Mouse (Mus musculus) hindbrain, embryonic 13.5 days (tissue): ENCODE data around the gene Lzts2. TPM values are rescaled to one million over a fixed set of nuclear protein-coding genes. Genes with fewer than 3 reads are reported as not detected.

Source experiments
- ATAC-seq: fragments of 200-750 bp; cut with Nextera tagmentation; 2 replicates; pipeline ENCODE4 v1.8.0; 2017; ENCODE audit warnings: moderate TSS enrichment; ENCODE audit not compliant: low FRiP score
- H3K27ac ChIP-seq: fragments of 300-500 bp; sonication (generic); 2 replicates; pipeline ENCODE4 v1.5.1; 2015; ENCODE audit warnings: inconsistent platforms, mild to moderate bottlenecking, moderate library complexity
- H3K27me3 ChIP-seq: fragments of 300-500 bp; sonication (generic); 2 replicates; pipeline ENCODE4 v1.6.1; 2015; ENCODE audit warnings: mild to moderate bottlenecking, inconsistent platforms
- H3K36me3 ChIP-seq: fragments of 300-500 bp; sonication (generic); 2 replicates; pipeline ENCODE4 v1.6.1; 2015; ENCODE audit warnings: mild to moderate bottlenecking, inconsistent platforms
- H3K4me1 ChIP-seq: fragments of 300-500 bp; sonication (generic); replicated peaks from 2 replicates; pipeline ENCODE4 v1.6.1; 2015; ENCODE audit warnings: inconsistent platforms
- H3K4me2 ChIP-seq: fragments of 300-500 bp; sonication (generic); 2 replicates; pipeline ENCODE4 v1.6.1; 2015; ENCODE audit warnings: inconsistent platforms, mild to moderate bottlenecking, moderate library complexity
- H3K4me3 ChIP-seq: fragments of 300-500 bp; sonication (generic); 2 replicates; pipeline ENCODE4 v1.5.1; 2015; ENCODE audit warnings: mild to moderate bottlenecking, inconsistent platforms
- H3K9ac ChIP-seq: fragments of 300-500 bp; sonication (generic); 2 replicates; pipeline ENCODE4 v1.6.1; 2015; ENCODE audit warnings: mild to moderate bottlenecking, inconsistent platforms
- H3K9me3 ChIP-seq: fragments of 300-500 bp; sonication (generic); 2 replicates; pipeline ENCODE4 v1.6.1; 2016; ENCODE audit warnings: inconsistent platforms
- WGBS: fragments of 180-500 bp; shearing (Covaris S2); methylation state at CpG from one replicate; pipeline ENCODE4 v1.1.7; 2015; 5-methylcytosine and 5-hydroxymethylcytosine counted together
- polyA plus RNA-seq: library from polyadenylated mRNA; unstranded; fragments of >200 nt; fragmentation: Nextera tagmentation; extraction: Ambion mirVana; gene quantifications from 2 replicates; pipeline ENCODE4 v1.2.1, GENCODE M21; 2015

Gene Lzts2
- polyA plus RNA-seq, 1 experiment from 2014 or later, result 24.1 TPM

DNA sequence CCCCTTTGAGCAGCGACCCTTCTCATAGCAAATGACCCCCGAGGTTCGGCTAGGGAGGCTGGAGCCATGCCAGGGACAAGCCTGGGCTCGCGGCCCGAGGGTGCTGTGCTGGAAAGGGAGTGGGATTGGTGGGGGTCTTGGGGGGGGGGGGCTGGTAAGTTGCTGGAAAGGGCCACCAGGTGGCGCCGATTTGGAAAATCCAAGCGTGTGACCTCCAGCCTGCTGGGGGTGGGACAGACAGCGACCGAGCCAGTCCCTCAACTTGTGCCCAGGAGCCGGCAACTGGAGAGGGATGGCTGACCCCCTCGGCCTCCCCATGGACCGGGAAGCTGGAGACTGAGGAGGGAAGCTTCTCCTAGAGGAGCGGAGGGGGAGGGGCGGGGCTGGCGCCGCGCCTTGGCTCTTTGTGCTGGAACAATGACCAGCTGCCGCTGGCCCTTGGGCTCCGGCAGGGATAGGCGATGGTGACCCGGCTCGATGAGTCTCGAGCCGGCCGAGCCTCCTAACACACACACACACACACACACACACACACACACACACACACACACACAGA lies 3.1 kb downstream of the Lzts2 start:
- 2% methylated on average over 18 of the region's 27 CpGs for WGBS
- Histone ChIP-seq H3K9ac (peak overlapping the region; percentile 87), H3K27me3 (0 out of 2 replicates have a peak, but pooled peaks cover 2% of the 10 kb centered on the region), H3K9me3 (no peaks in the 10 kb centered on the region), H3K36me3 (0 out of 2 replicates have a peak, but pooled peaks cover 7% of the 10 kb centered on the region), H3K4me1 (peaks cover 70% of the 10 kb centered on the region), H3K4me3 (peak overlapping the region; percentile 65), H3K4me2 (peak overlapping the region; percentile 90), H3K27ac (peak overlapping the region; percentile 96)
- ATAC-seq, result peak; percentile 57

GRCm38 (mm10) chr19:45017909-45018308 lies 3.7 kb downstream of the Lzts2 start:
- H3K36me3 ChIP-seq, result 0 out of 2 replicates have a peak, but pooled peaks cover 9% of the 10 kb centered on the region
- H3K4me3 ChIP-seq, result peak overlapping the region; percentile 65
- peak overlapping the region; percentile 96 for H3K27ac ChIP-seq
- H3K9ac ChIP-seq, result peak overlapping the region; percentile 87
- peak; percentile 72 for ATAC-seq
- peaks cover 67% of the 10 kb centered on the region for H3K4me1 ChIP-seq
- H3K27me3 ChIP-seq, result 0 out of 2 replicates have a peak, but pooled peaks cover 2% of the 10 kb centered on the region
- WGBS, result under 1% methylated on average over 48 of the region's 48 CpGs
- H3K9me3 ChIP-seq, result no peaks in the 10 kb centered on the region
- peak overlapping the region; percentile 90 for H3K4me2 ChIP-seq

DNA sequence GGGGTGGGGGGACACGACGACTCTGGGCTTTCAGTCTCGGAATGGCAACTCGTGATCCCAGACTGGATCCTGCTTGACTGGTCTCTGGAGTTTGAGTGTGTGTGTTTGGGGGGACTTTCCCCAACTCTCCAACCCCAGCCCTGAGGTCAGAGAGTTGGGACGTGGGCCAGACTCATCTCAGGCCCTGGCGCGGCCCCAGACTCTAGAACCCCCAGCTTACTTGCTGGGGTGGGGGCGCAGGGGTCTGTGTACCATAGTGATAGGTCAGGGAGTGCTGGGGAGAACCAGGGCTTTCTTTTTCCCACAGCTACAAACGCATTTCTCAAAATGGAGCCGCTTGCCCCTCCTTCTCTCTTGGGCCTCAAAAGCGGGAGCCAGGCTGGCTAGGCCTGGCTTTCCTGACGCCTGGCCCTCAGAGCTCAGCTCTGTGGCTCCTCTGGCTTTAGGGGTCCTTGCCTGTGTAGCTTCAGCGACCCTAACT lies 4.2 kb downstream of the Lzts2 start:
- peaks cover 10% of the 10 kb centered on the region for H3K36me3 ChIP-seq
- H3K4me2 ChIP-seq, result peak overlapping the region; percentile 90
- peak overlapping the region; percentile 87 for H3K9ac ChIP-seq
- ATAC-seq, result peak; percentile 14
- peak overlapping the region; percentile 96 for H3K27ac ChIP-seq
- 0 out of 2 replicates have a peak, but pooled peaks cover 2% of the 10 kb centered on the region for H3K27me3 ChIP-seq
- no peaks in the 10 kb centered on the region for H3K9me3 ChIP-seq
- 0% methylated on average over 13 of the region's 13 CpGs for WGBS
- peak overlapping the region; percentile 65 for H3K4me3 ChIP-seq
- peaks cover 67% of the 10 kb centered on the region for H3K4me1 ChIP-seq

GRCm38 (mm10) chr19:45020348-45020747 lies 6.1 kb downstream of the Lzts2 start:
- Histone ChIP-seq H3K9me3 (no peaks in the 10 kb centered on the region), H3K4me2 (0 out of 2 replicates have a peak overlapping the region, but pooled peaks have one; percentile 16), H3K27ac (no peak overlapping the region), H3K36me3 (peaks cover 26% of the 10 kb centered on the region), H3K27me3 (0 out of 2 replicates have a peak, but pooled peaks cover 2% of the 10 kb centered on the region), H3K4me3 (no peak overlapping the region), H3K4me1 (peaks cover 63% of the 10 kb centered on the region), H3K9ac (peak overlapping the region; percentile 39; the same call in 1 of the 2 replicates)
- 68% methylated on average over 6 of the region's 6 CpGs for WGBS
- ATAC-seq, result no peak

GRCm38 (mm10) chr19:45021362-45021761 lies 7.1 kb downstream of the Lzts2 start:
- peak overlapping the region; percentile 39; the same call in 1 of the 2 replicates for H3K9ac ChIP-seq
- no peak for ATAC-seq
- H3K27me3 ChIP-seq, result no peaks in the 10 kb centered on the region
- H3K4me2 ChIP-seq, result 0 out of 2 replicates have a peak overlapping the region, but pooled peaks have one; percentile 15
- H3K36me3 ChIP-seq, result peaks cover 36% of the 10 kb centered on the region
- 90% methylated on average over 15 of the region's 15 CpGs for WGBS
- no peak overlapping the region for H3K27ac ChIP-seq
- no peaks in the 10 kb centered on the region for H3K9me3 ChIP-seq
- H3K4me3 ChIP-seq, result no peak overlapping the region
- H3K4me1 ChIP-seq, result peaks cover 53% of the 10 kb centered on the region

- no peak for ATAC-seq
- Histone ChIP-seq H3K27ac (no peak overlapping the region), H3K36me3 (peaks cover 57% of the 10 kb centered on the region), H3K4me3 (no peak overlapping the region), H3K4me2 (no peak overlapping the region), H3K9me3 (no peaks in the 10 kb centered on the region), H3K4me1 (peaks cover 52% of the 10 kb centered on the region), H3K9ac (no peak overlapping the region), H3K27me3 (no peaks in the 10 kb centered on the region)
- WGBS, result 83% methylated on average over 11 of the region's 11 CpGs
Observed at GRCm38 (mm10) chr19:45023993-45024392, 9.8 kb downstream of the Lzts2 start.

- Histone ChIP-seq H3K9ac (no peak overlapping the region), H3K4me1 (peaks cover 44% of the 10 kb centered on the region), H3K27ac (no peak overlapping the region; the same call in 1 of the 2 replicates), H3K36me3 (peaks cover 57% of the 10 kb centered on the region), H3K9me3 (no peaks in the 10 kb centered on the region), H3K4me3 (no peak overlapping the region), H3K4me2 (no peak overlapping the region), H3K27me3 (no peaks in the 10 kb centered on the region)
- ATAC-seq, result no peak
- 86% methylated on average over 20 of the region's 20 CpGs for WGBS
Observed at GRCm38 (mm10) chr19:45024775-45025174, 10.6 kb downstream of the Lzts2 start.

DNA sequence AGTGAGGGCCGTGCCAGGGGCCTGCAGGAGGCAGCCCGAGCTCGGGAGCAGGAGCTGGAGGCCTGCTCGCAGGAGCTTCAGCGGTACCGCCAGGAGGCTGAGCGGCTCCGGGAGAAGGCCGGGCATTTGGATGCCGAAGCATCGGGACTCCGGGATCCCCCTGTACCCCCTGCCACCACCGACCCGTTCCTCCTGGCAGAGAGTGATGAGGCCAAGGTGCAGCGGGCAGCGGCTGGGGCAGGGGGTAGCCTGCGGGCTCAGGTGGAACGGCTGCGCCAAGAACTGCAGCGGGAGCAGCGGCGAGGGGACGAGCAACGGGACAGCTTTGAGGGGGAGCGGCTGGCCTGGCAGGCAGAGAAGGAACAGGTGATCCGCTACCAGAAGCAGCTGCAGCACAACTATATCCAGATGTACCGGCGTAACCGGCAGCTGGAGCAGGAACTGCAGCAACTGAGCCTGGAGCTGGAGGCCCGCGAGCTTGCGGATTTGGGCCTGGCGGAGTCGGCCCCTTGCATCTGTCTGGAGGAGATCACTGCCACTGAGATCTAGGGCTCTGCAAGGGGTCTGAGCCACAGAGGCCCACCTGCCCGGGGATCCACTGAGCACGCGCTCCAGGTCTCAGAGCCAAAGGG lies 11.8 kb downstream of the Lzts2 start:
- H3K4me2 ChIP-seq, result no peak overlapping the region
- H3K27me3 ChIP-seq, result no peaks in the 10 kb centered on the region
- ATAC-seq, result no peak
- H3K36me3 ChIP-seq, result peaks cover 57% of the 10 kb centered on the region
- H3K9me3 ChIP-seq, result no peaks in the 10 kb centered on the region
- H3K4me3 ChIP-seq, result no peak overlapping the region
- no peak overlapping the region; the same call in 1 of the 2 replicates for H3K9ac ChIP-seq
- H3K4me1 ChIP-seq, result peaks cover 41% of the 10 kb centered on the region
- no peak overlapping the region for H3K27ac ChIP-seq
- WGBS, result 93% methylated on average over 37 of the region's 37 CpGs

DNA sequence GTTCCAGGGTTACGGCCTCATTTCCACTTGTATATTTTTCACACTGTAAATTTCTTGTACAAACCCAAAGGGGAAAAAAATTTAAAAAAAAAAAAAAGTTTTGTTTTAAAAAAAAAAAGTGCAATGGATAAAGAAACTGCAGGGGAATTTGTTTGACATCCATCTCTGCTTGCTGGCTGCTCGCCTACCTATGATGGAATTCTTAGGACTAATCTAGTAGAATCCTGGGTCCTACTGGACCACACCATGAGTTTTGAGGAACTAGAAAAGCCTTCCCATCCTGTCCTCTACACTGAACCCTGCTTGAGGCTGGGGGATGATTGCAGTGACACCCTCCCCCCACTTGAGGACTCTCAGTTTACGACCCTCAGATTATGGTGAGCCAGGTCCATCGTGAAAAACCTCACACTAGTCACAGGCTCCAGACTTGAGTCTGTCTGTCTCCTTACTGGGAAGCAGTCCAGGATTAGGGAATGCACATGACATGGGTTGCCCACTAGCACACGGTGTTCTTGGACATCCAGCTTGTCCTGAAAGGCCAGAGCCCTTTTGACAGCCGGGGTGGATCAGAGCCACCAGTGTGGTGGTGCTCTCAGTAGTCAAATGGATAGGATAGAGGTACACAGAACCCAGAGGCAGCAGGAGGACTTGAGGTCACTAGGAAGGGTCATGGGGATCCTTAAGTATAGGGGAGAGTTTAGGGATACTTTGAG lies 12.9 kb downstream of the Lzts2 start:
- H3K9me3 ChIP-seq, result no peaks in the 10 kb centered on the region
- H3K4me3 ChIP-seq, result no peak overlapping the region
- peaks cover 51% of the 10 kb centered on the region for H3K36me3 ChIP-seq
- no peaks in the 10 kb centered on the region for H3K27me3 ChIP-seq
- ATAC-seq, result no peak
- no peak overlapping the region for H3K9ac ChIP-seq
- H3K4me1 ChIP-seq, result peaks cover 42% of the 10 kb centered on the region
- no peak overlapping the region for H3K27ac ChIP-seq
- WGBS, result 86% methylated on average over 6 of the region's 6 CpGs
- H3K4me2 ChIP-seq, result no peak overlapping the region

- Histone ChIP-seq H3K9ac (no peak overlapping the region), H3K9me3 (no peaks in the 10 kb centered on the region), H3K4me3 (no peak overlapping the region), H3K36me3 (peaks cover 48% of the 10 kb centered on the region), H3K27me3 (no peaks in the 10 kb centered on the region), H3K4me2 (no peak overlapping the region), H3K27ac (no peak overlapping the region), H3K4me1 (peaks cover 49% of the 10 kb centered on the region)
- WGBS, result 75% methylated on average over 6 of the region's 6 CpGs
- no peak for ATAC-seq
Observed at GRCm38 (mm10) chr19:45027848-45028247, 13.6 kb downstream of the Lzts2 start.

GRCm38 (mm10) chr19:45028746-45029145 lies 14.5 kb downstream of the Lzts2 start:
- Histone ChIP-seq H3K27ac (no peak overlapping the region), H3K4me3 (no peak overlapping the region), H3K27me3 (no peaks in the 10 kb centered on the region), H3K9me3 (no peaks in the 10 kb centered on the region), H3K9ac (no peak overlapping the region), H3K36me3 (peaks cover 44% of the 10 kb centered on the region), H3K4me2 (no peak overlapping the region), H3K4me1 (peaks cover 48% of the 10 kb centered on the region)
- ATAC-seq, result no peak
- WGBS, result 57% methylated on average over 19 of the region's 19 CpGs

DNA sequence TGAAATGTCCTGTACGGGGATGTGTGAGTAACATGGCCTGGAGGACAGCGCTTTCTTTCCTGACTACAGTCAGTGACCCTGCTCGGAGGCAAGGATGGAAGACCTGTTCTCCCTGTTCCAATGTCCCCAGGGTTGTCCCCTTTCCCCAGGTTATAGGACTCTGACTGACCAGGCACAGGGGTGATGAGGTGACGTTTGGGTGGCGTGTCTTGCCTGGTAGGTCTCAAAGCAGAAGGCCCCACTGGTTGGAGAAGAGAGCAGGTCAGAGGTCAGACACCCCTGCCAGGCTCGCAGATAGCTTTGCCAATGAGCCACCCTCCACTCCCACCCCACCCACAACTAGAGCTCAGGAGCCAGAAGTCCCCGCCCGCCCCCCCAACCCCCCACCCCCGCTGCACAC lies 15.4 kb downstream of the Lzts2 start:
- H3K27me3 ChIP-seq, result no peaks in the 10 kb centered on the region
- H3K36me3 ChIP-seq, result peaks cover 38% of the 10 kb centered on the region
- H3K9me3 ChIP-seq, result no peaks in the 10 kb centered on the region
- 53% methylated on average over 9 of the region's 9 CpGs for WGBS
- H3K4me2 ChIP-seq, result no peak overlapping the region
- no peak overlapping the region for H3K9ac ChIP-seq
- H3K4me3 ChIP-seq, result no peak overlapping the region
- H3K4me1 ChIP-seq, result peaks cover 44% of the 10 kb centered on the region
- ATAC-seq, result no peak
- no peak overlapping the region for H3K27ac ChIP-seq
